Mouse (Mus musculus): Measurements from ENCODE around the gene Rapsn.

Rapsn gene

GRCm38 (mm10) chr2:91081775-91082695 is 46.6 kb downstream of the Rapsn start, which contains the start of gene Spi1:
Gene Spi1, plus strand, starts transcription at chr2:91082390.
- DNase-seq = no peak

- DNase-seq = no peak
These were observed 47.4 kb downstream of the Rapsn start for GRCm38 (mm10) chr2:91082844-91083243.

GRCm38 (mm10) chr2:91083366-91083940 is 48.0 kb downstream of the Rapsn start:
- DNase-seq = no peak

GRCm38 (mm10) chr2:91084179-91084820 is 48.9 kb downstream of the Rapsn start:
- DNase-seq = no peak

- no peak for DNase-seq
These were observed 50.3 kb downstream of the Rapsn start for GRCm38 (mm10) chr2:91085494-91086391.

- no peak for DNase-seq
These were observed 51.2 kb downstream of the Rapsn start for GRCm38 (mm10) chr2:91086392-91087237.

- DNase-seq = no peak
These were observed 52.0 kb downstream of the Rapsn start for GRCm38 (mm10) chr2:91087453-91087852.

GRCm38 (mm10) chr2:91088987-91089386 is 53.6 kb downstream of the Rapsn start:
- no peak for DNase-seq

- DNase-seq = no peak
These were observed 54.8 kb downstream of the Rapsn start for GRCm38 (mm10) chr2:91090208-91090607.

GRCm38 (mm10) chr2:91090827-91091226 is 55.4 kb downstream of the Rapsn start:
- no peak for DNase-seq

All from cerebellum, postnatal 14 days (tissue).